Mouse (Mus musculus): Measurements from ENCODE around the gene Cdh19.

Gene Cdh19

GRCm38 (mm10) chr1:110977484-110977883, at the start of gene Cdh19:
Gene Cdh19 (minus strand): TSS chr1:110977584.
- DNase-seq (ENCODE audit: low read depth in 2 of 2, low spot score in 2 of 2), result no peak

- DNase-seq (ENCODE audit: low read depth in 2 of 2, low spot score in 2 of 2), result no peak
Measured at GRCm38 (mm10) chr1:111020434-111021060, 43.2 kb upstream of the Cdh19 start.

GRCm38 (mm10) chr1:111017640-111018039, 40.3 kb upstream of the Cdh19 start:
- no peak for DNase-seq (ENCODE audit: low read depth in 2 of 2, low spot score in 2 of 2)

- no peak for DNase-seq (ENCODE audit: low read depth in 2 of 2, low spot score in 2 of 2)
Measured at GRCm38 (mm10) chr1:110989824-110990223, 12.4 kb upstream of the Cdh19 start.

GRCm38 (mm10) chr1:110969201-110969600, 8.2 kb downstream of the Cdh19 start:
- no peak for DNase-seq (ENCODE audit: low read depth in 2 of 2, low spot score in 2 of 2)

GRCm38 (mm10) chr1:110909752-110910151, 67.6 kb downstream of the Cdh19 start:
- no peak for DNase-seq (ENCODE audit: low read depth in 2 of 2, low spot score in 2 of 2)

GRCm38 (mm10) chr1:110909218-110909617, 68.2 kb downstream of the Cdh19 start:
- DNase-seq (ENCODE audit: low read depth in 2 of 2, low spot score in 2 of 2), result no peak

GRCm38 (mm10) chr1:110904266-110904665, 73.1 kb downstream of the Cdh19 start:
- DNase-seq (ENCODE audit: low read depth in 2 of 2, low spot score in 2 of 2), result no peak

Data from CD8-positive naive resting alpha-beta T cell, adult 2 months (primary cell).